Mouse (Mus musculus) thymus, adult 2 months (tissue): Measurements from ENCODE around the gene Rec8. TPM values are rescaled to one million over a fixed set of nuclear protein-coding genes. Genes with fewer than 3 reads are reported as not detected.
A peak's percentile ranks its signal among the peaks of the same experiment; 100 is the strongest.

Experiments used
- DNase-seq: peaks from one replicate; pipeline ENCODE4 v3.0.0; 2021
- H3K27ac ChIP-seq: fragments of 200-500 bp; 2 replicates; pipeline ENCODE4 v1.5.1; 2012; ENCODE audit warnings: low read length, control low read depth; ENCODE audit not compliant: control insufficient read depth, insufficient read depth
- H3K27me3 ChIP-seq: fragments of 200-500 bp; 2 replicates; pipeline ENCODE4 v1.6.1; 2012; ENCODE audit warnings: mild to moderate bottlenecking, low read length, moderate library complexity, mixed read lengths; ENCODE audit not compliant: control insufficient read depth, insufficient read depth
- H3K36me3 ChIP-seq: fragments of 200-500 bp; 2 replicates; pipeline ENCODE4 v1.6.1; 2012; ENCODE audit warnings: mild to moderate bottlenecking, low read length, moderate library complexity; ENCODE audit not compliant: control insufficient read depth, insufficient read depth
- H3K4me1 ChIP-seq: fragments of 200-500 bp; replicated peaks from 2 replicates; pipeline ENCODE4 v1.6.1; 2012; ENCODE audit warnings: low read length; ENCODE audit not compliant: control insufficient read depth, insufficient read depth
- H3K4me3 ChIP-seq: fragments of 200-500 bp; 2 replicates; pipeline ENCODE4 v1.5.1; 2012; ENCODE audit warnings: mild to moderate bottlenecking, low read length, control low read depth, moderate library complexity; ENCODE audit not compliant: control insufficient read depth, insufficient read depth
- CTCF ChIP-seq: fragments of 200-500 bp; IDR thresholded peaks from 2 replicates; pipeline ENCODE4 v1.5.1; 2012; ENCODE audit warnings: mild to moderate bottlenecking, control low read depth, low read length, moderate library complexity, borderline replicate concordance; ENCODE audit not compliant: control insufficient read depth, poor library complexity, insufficient read depth; ENCODE audit errors: extremely low read depth
- POLR2A ChIP-seq: fragments of 200-500 bp; IDR thresholded peaks from 2 replicates; pipeline ENCODE4 v1.6.1; 2012; ENCODE audit warnings: mild to moderate bottlenecking, low read length, control low read depth, moderate library complexity; ENCODE audit not compliant: control insufficient read depth, poor library complexity, insufficient read depth; ENCODE audit errors: extremely low read depth
- WGBS: fragments of 180-500 bp; shearing (Covaris S2); methylation state at CpG from one replicate; pipeline ENCODE4 v1.1.7; 2018; 5-methylcytosine and 5-hydroxymethylcytosine counted together
- polyA plus RNA-seq: library from polyadenylated mRNA; depleted of rRNA; stranded (reverse); fragments of >200 nt; gene quantifications from 2 replicates; pipeline ENCODE4 v1.2.3, GENCODE M21; 2012

Rec8 gene
- polyA plus RNA-seq, 1 experiment: 2.9 TPM

- 0 out of 2 replicates have a peak, but pooled peaks have one; percentile 45 for TF ChIP-seq POLR2A
- TF ChIP-seq CTCF: no peak
- 1% methylated on average over 31 of the region's 32 CpGs for WGBS
Measured at GRCm38 (mm10) chr14:55577871-55578667, 39.8 kb upstream of the Rec8 start, which contains the start of gene Psme1. Gene Psme1 (plus strand): TSS chr14:55578123.

GRCm38 (mm10) chr14:55578668-55579269 is 39.1 kb upstream of the Rec8 start:
- peak overlapping the region; percentile 69 for H3K4me3 ChIP-seq
- peak overlapping the region; percentile 20; the same call in 1 of the 2 replicates for H3K27ac ChIP-seq
- no peak for DNase-seq
- no peaks in the 10 kb centered on the region for H3K27me3 ChIP-seq
- H3K4me1 ChIP-seq: peaks cover 16% of the 10 kb centered on the region; the same call in 1 of the 2 replicates
- 11% methylated on average over 6 of the region's 6 CpGs for WGBS
- TF ChIP-seq CTCF (no peak; the same call in 1 of the 2 replicates), POLR2A (no peak)
- peaks cover 11% of the 10 kb centered on the region; the same call in 1 of the 2 replicates for H3K36me3 ChIP-seq

More at GRCm38 (mm10) chr14:55577871-55578667, 39.8 kb upstream of the Rec8 start, which contains the start of gene Psme1:
- Histone ChIP-seq H3K27me3 (no peaks in the 10 kb centered on the region), H3K36me3 (peaks cover 11% of the 10 kb centered on the region; the same call in 1 of the 2 replicates), H3K4me1 (peaks cover 16% of the 10 kb centered on the region; the same call in 1 of the 2 replicates), H3K27ac (peak within 1 kb of the TSS; percentile 20; the same call in 1 of the 2 replicates), H3K4me3 (peak within 1 kb of the TSS; percentile 69)
- peak; percentile 85 for DNase-seq

- no peaks in the 10 kb centered on the region for H3K27me3 ChIP-seq
- peaks cover 11% of the 10 kb centered on the region; the same call in 1 of the 2 replicates for H3K36me3 ChIP-seq
- H3K4me1 ChIP-seq: peaks cover 20% of the 10 kb centered on the region
- H3K4me3 ChIP-seq: no peak overlapping the region
- DNase-seq: no peak
- WGBS: 95% methylated on average over 23 of the region's 23 CpGs
- TF ChIP-seq CTCF: no peak
- no peak for TF ChIP-seq POLR2A
- H3K27ac ChIP-seq: no peak overlapping the region
Measured at GRCm38 (mm10) chr14:55579511-55580496, 38.0 kb upstream of the Rec8 start.

GRCm38 (mm10) chr14:55580731-55581130 is 37.1 kb upstream of the Rec8 start:
- no peak overlapping the region for H3K4me3 ChIP-seq
- H3K27ac ChIP-seq: no peak overlapping the region
- peaks cover 11% of the 10 kb centered on the region; the same call in 1 of the 2 replicates for H3K36me3 ChIP-seq
- no peaks in the 10 kb centered on the region for H3K27me3 ChIP-seq
- 97% methylated on average over 16 of the region's 16 CpGs for WGBS
- TF ChIP-seq CTCF (no peak), POLR2A (no peak)
- peaks cover 28% of the 10 kb centered on the region for H3K4me1 ChIP-seq
- DNase-seq: no peak

GRCm38 (mm10) chr14:55581981-55582681 is 35.7 kb upstream of the Rec8 start:
- H3K36me3 ChIP-seq: peaks cover 15% of the 10 kb centered on the region; the same call in 1 of the 2 replicates
- no peaks in the 10 kb centered on the region for H3K27me3 ChIP-seq
- H3K27ac ChIP-seq: no peak overlapping the region
- TF ChIP-seq POLR2A: no peak
- no peak; the same call in 1 of the 2 replicates for TF ChIP-seq CTCF
- H3K4me1 ChIP-seq: peaks cover 20% of the 10 kb centered on the region
- WGBS: 88% methylated on average over 9 of the region's 9 CpGs
- H3K4me3 ChIP-seq: no peak overlapping the region
- no peak for DNase-seq
